Mouse (Mus musculus) mouse embryonic stem cell (cell line): ENCODE data around the gene Atp5d.

Source experiments
- in situ Hi-C, 2 experiments: fragments of 300-500 bp; cut with MboI; formaldehyde crosslinking; loops; 1 replicate in 1 of 2; 3 replicates in 1 of 2; pipeline ENCODE4 v1.14.3; 2019 to 2020; ENCODE audit warnings: low sequenced_read_pairs in 2 of 2, low pct_unique_long_range_greater_than_20kb in 1 of 2, mixed read lengths in 1 of 2; ENCODE audit not compliant: unreplicated experiment in 1 of 2

Gene Atp5d

DNA sequence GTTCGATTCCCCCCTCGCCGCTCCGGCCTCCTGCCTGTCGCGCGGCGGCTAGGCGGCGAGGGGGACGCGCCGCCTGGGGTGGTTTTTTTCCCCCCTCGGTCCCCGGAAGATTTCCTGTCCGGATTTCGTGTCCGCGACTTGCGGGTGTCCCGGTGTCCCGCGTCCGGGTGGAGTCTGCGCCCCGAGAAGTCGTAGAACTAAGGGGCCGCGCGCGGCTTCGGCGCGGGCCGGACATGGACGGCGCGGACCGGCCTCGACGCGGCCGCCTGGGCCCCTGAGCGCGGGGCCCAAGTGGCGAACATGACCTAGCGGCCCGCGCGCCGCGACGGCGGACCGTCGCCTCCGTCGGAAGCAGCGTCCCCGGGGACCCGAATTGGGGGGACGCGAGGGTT is 22.5 kb upstream of the Atp5d start:
- in situ Hi-C loops: no loop called here

DNA sequence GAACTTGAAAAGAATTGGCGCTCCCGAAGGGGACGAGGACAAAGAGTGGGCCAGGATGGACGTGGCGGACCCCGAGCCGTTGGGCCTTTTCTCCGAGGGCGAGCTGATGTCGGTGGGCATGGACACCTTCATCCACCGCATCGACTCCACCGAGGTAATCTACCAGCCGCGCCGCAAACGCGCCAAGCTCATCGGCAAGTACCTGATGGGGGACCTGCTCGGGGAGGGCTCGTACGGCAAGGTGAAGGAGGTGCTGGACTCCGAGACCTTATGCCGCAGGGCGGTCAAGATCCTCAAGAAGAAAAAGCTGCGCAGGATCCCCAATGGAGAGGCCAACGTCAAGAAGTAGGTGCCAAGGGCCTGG is 21.9 kb upstream of the Atp5d start:
- in situ Hi-C loops: no loop called here

GRCm38 (mm10) chr10:80116927-80117691 is 21.3 kb upstream of the Atp5d start:
- in situ Hi-C loops: no loop called here

GRCm38 (mm10) chr10:80117736-80118135 is 20.7 kb upstream of the Atp5d start:
- in situ Hi-C loops: no loop called here

GRCm38 (mm10) chr10:80118552-80118951 is 19.9 kb upstream of the Atp5d start:
- in situ Hi-C loops: no loop called here

GRCm38 (mm10) chr10:80120146-80120545 is 18.3 kb upstream of the Atp5d start:
- in situ Hi-C loops: no loop called here

- in situ Hi-C loops: no loop called here
These were observed 16.8 kb upstream of the Atp5d start for GRCm38 (mm10) chr10:80121639-80122038.

DNA sequence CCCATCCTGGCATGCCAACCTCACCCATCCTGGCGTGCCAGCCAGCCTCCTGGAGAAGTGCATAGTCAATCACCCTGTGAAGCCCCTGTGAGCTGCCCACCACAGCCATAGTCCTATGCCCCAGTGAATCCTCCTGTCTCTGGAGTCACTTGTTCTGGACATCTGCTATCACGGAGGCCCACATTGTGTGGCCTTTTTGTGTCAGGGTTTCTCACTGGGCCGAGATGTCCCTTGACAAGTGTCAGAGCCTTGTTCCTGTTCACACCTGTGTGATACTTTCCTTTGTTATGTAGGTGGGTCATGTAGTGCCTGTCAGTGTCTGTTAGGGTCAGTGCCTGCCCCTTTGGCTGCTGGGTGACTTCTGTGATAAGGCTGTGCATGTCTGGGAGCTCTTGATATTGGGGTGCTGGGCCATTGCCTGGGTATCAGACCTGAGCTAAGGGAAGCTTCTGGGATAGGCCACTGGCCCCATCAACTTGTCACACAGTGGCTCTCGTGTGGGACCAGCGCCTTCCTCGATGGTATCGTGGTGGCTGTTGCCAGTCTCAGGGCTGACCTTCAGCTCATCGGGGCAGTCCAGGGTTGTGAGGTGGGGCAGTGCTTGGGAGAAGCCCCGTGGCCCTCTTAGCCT is 14.4 kb upstream of the Atp5d start:
- in situ Hi-C loops: no loop called here

DNA sequence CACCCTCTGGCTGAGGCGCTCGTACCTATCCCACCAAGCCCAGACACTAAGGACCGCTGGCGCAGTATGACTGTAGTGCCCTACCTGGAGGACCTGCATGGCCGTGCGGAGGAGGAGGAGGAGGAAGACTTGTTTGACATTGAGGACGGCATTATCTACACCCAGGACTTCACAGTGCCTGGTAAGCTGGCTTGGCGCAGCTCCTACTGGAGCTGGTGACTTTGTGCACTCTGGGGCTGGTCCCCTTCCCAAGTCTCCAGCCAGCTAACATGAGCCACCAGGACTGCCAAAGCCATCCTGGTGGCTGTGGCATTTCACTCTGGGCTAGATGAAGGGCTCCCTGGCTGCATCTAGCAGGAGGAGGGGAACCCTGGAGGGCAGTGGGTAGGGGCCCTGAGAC is 10.5 kb upstream of the Atp5d start:
- in situ Hi-C loops: no loop called here

DNA sequence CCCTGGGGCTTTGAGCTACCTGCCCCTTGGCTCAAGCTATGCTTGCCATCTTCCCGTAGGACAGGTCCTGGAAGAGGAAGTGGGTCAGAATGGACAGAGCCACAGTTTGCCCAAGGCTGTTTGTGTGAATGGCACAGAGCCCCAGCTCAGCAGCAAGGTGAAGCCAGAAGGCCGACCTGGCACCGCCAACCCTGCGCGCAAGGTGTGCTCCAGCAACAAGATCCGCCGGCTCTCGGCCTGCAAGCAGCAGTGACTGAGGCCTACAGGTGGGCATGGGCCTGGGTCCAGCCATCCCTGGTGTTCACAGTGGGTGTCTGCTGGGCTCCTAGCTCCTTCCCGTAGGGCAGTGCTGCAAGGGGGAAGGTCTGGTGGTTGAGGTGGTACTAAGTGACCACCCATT is 8.6 kb upstream of the Atp5d start:
- in situ Hi-C loops: no loop called here

DNA sequence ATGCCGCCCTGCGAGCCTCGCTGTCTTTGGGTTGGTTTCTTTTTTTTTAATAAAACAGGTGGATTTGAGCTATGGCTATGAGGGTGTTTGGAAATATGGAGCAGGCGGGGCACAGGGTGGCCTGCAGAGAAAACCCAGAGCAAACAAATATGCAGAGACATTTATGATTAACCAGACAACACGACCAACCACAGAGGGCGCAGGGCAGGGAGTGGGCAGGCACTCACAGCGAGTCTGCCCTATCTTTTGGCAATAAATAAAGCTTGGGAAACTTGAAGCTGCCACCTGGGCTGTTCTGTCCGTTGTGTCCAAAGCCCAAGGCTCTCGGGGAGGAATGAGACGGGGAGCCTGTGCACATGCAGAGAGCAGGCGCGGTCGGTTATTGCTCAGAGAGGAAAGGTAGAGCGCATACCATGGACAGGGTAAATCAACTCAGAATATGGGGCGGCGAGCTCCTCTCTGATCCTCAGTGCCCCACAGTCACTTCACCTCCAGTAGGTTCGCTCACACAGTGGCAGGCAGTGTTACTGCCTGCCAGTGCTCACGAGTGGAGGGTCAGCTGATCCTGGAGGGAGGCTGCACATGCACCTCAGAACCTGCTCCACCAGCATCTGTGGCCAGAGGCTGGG is 7.9 kb upstream of the Atp5d start:
- in situ Hi-C loops: no loop called here

GRCm38 (mm10) chr10:80131316-80131951 is 7.0 kb upstream of the Atp5d start:
- in situ Hi-C loops: no loop called here

DNA sequence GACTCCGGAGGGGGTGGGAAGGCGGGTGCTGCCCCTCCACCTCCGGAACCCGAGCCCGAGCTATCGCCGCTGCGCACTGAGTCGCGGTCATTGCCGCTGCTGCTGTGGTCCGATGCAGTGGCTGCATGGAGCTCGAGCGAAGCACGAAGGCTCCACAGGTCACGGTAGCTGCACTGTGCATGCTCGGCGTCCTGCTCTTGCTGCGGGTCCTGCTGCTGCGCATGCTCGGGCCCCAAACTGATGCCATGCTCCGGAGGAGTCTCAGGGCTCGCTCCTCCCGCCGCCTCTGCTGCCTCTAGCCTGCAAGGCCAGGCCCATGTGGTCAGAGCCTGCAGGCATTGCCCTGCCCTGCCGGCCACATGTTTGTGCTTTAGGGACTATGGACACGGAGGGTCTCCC is 6.5 kb upstream of the Atp5d start:
- in situ Hi-C loops: no loop called here

DNA sequence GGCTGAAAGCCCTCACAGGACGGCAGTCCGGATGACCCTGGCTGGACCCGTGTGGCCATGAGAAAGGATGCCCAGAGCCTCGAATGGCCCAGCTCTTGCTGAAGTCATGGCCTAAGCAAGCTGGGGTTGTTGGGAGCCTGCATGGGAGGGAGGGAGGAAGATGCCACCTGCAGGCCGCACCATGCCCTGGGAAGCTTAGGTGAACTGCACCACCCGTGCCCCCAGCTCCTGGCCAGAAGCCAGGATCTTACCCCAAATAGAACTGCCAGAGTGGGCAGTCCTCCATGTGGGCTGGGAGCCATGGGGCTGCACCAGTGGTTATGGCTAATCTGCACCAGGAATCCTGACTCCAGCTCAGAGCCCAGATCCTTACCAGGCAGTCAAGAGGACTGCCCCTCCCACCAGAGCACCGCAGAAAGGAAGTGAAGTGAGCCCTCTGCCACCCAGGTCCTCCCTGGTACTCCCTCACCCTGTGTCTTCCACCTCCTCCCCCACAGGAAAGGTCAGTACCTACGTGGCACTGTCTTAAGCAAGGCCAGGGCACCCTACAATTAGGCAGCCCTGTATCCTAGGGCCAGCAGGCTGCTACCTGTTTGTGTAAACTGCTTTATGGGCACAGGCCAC is 5.1 kb upstream of the Atp5d start:
- in situ Hi-C loops: no loop called here

DNA sequence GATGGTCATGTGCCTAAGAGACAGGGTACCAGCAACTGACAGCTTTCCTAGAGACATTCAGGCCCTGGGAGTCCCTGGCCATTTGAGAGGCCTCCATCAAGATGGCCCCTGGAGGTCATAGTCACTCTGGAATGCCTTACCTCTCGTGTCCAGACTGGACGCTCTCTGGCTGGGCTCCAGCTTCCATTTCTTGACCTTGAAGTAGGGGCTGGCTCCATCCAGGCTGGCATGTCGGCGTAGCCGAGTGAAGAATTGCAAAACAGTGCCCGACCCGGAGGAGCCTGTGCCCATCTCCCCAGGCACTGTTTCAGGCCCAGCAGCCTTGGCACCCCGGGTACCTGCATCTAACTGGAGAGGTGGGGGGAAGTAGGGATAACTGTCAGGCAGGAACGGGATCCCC is 4.0 kb upstream of the Atp5d start:
- in situ Hi-C loops: no loop called here

DNA sequence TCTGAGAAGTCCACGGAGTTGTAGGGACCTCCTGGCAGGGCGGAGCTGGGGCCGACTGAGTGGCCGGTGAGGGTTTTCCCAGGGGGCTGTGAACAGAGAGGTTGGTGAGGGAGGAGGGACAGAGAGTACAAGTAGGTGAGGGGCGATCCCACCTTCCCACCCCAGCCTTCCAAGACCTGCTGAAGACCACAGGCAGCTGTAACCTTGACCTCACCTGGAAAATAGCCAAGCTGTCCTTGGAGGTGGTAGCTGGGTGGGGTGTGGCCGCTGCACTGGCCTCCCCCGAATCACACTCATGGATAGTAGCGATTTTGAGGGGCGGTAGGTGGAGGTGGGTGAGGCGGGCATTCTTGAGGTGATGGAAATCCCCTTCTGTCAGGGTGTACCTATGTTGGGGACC is 3.3 kb upstream of the Atp5d start:
- in situ Hi-C loops: no loop called here

GRCm38 (mm10) chr10:80135641-80136040 is 2.8 kb upstream of the Atp5d start:
- in situ Hi-C loops: no loop called here

GRCm38 (mm10) chr10:80136179-80136951 is 2.1 kb upstream of the Atp5d start:
- in situ Hi-C loops: no loop called here
